Mouse (Mus musculus): ENCODE data around the gene Mgat5b. TPM values are rescaled to one million over a fixed set of nuclear protein-coding genes. Genes with fewer than 3 reads are reported as not detected.
A peak's percentile ranks its signal among the peaks of the same experiment; 100 is the strongest.

Gene Mgat5b
- total RNA-seq, 2 experiments from 2014 or later: not detected

- ATAC-seq (replicated peaks; ENCODE audit: poor library complexity): no peak
Measured at GRCm38 (mm10) chr11:116973508-116973907, 54.8 kb downstream of the Mgat5b start.

GRCm38 (mm10) chr11:116974341-116974740, 55.7 kb downstream of the Mgat5b start:
- no peak for ATAC-seq (replicated peaks; ENCODE audit: poor library complexity)

- ATAC-seq (replicated peaks; ENCODE audit: poor library complexity): no peak
Measured at GRCm38 (mm10) chr11:116980313-116980712, 61.6 kb downstream of the Mgat5b start.

GRCm38 (mm10) chr11:116982543-116982942, 63.9 kb downstream of the Mgat5b start:
- ATAC-seq (replicated peaks; ENCODE audit: poor library complexity): no peak

- ATAC-seq (replicated peaks; ENCODE audit: poor library complexity): peak; percentile 94
Measured at GRCm38 (mm10) chr11:116985504-116986385, 67.1 kb downstream of the Mgat5b start.

- no peak for ATAC-seq (replicated peaks; ENCODE audit: poor library complexity)
Measured at GRCm38 (mm10) chr11:116988131-116988530, 69.5 kb downstream of the Mgat5b start.

- ATAC-seq (replicated peaks; ENCODE audit: poor library complexity): no peak
Measured at GRCm38 (mm10) chr11:116990231-116990630, 71.6 kb downstream of the Mgat5b start.

- no peak for ATAC-seq (replicated peaks; ENCODE audit: poor library complexity)
Measured at GRCm38 (mm10) chr11:116991410-116991809, 72.7 kb downstream of the Mgat5b start.

- ATAC-seq (replicated peaks; ENCODE audit: poor library complexity): no peak
Measured at GRCm38 (mm10) chr11:116991964-116992363, 73.3 kb downstream of the Mgat5b start.

GRCm38 (mm10) chr11:116994095-116994582, 75.5 kb downstream of the Mgat5b start:
- peak; percentile 34; the same call in 1 of the 2 replicates for ATAC-seq (replicated peaks; ENCODE audit: poor library complexity)

- no peak for ATAC-seq (replicated peaks; ENCODE audit: poor library complexity)
Measured at GRCm38 (mm10) chr11:116996976-116997375, 78.3 kb downstream of the Mgat5b start.

- no peak for ATAC-seq (replicated peaks; ENCODE audit: poor library complexity)
Measured at GRCm38 (mm10) chr11:116998935-116999334, 80.3 kb downstream of the Mgat5b start.

GRCm38 (mm10) chr11:117000219-117000618, 81.6 kb downstream of the Mgat5b start:
- ATAC-seq (replicated peaks; ENCODE audit: poor library complexity): no peak

- ATAC-seq (replicated peaks; ENCODE audit: poor library complexity): no peak
Measured at GRCm38 (mm10) chr11:117001789-117002188, 83.1 kb downstream of the Mgat5b start.

- no peak for ATAC-seq (replicated peaks; ENCODE audit: poor library complexity)
Measured at GRCm38 (mm10) chr11:117003503-117003902, 84.8 kb downstream of the Mgat5b start.

GRCm38 (mm10) chr11:117004277-117004676, 85.6 kb downstream of the Mgat5b start:
- ATAC-seq (replicated peaks; ENCODE audit: poor library complexity): no peak

GRCm38 (mm10) chr11:117017462-117017861, 98.8 kb downstream of the Mgat5b start:
- no peak for ATAC-seq (replicated peaks; ENCODE audit: poor library complexity)

- peak; percentile 97 for ATAC-seq (replicated peaks; ENCODE audit: poor library complexity)
Measured at GRCm38 (mm10) chr11:117018410-117018809, 99.7 kb downstream of the Mgat5b start.

GRCm38 (mm10) chr11:117021026-117021425, 102.4 kb downstream of the Mgat5b start:
- ATAC-seq (replicated peaks; ENCODE audit: poor library complexity): no peak

GRCm38 (mm10) chr11:117023537-117023936, 104.9 kb downstream of the Mgat5b start:
- no peak for ATAC-seq (replicated peaks; ENCODE audit: poor library complexity)

- peak; percentile 90 for ATAC-seq (replicated peaks; ENCODE audit: poor library complexity)
Measured at GRCm38 (mm10) chr11:117027681-117028080, 109.0 kb downstream of the Mgat5b start.

- ATAC-seq (replicated peaks; ENCODE audit: poor library complexity): peak; percentile 62
Measured at GRCm38 (mm10) chr11:117028861-117029568, 110.4 kb downstream of the Mgat5b start.

Measured in megakaryocyte progenitor cell, adult 5-6 weeks (primary cell).